Mouse (Mus musculus) cerebellum, adult 18-20 months (tissue): ENCODE measurements around the gene Ggt5.

ENCODE experiments used
- DNase-seq, 2 experiments: peaks; one replicate each; pipeline ENCODE4 v3.0.0; 2021

The Ggt5 gene

DNA sequence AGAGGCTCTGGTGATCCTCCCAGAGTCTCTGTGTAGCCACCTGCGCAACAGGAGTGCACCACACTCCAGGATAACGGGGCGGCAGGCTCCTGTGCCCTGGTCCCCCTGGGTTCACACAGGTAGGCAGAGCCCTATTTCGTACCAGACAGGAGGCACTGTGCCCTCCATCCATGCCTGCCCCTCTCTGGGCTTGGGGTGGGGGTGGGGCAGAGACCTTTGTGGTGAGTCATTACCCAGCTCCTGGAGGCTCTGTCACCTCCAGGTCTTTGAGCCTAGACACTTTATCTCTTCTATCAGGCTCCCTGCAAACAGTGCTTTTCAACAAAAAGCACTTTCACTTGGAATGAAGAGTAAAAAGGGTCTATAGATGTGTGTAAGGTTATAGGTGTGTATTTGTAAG lies 20.3 kb upstream of the Ggt5 start:
- no peak for DNase-seq

DNA sequence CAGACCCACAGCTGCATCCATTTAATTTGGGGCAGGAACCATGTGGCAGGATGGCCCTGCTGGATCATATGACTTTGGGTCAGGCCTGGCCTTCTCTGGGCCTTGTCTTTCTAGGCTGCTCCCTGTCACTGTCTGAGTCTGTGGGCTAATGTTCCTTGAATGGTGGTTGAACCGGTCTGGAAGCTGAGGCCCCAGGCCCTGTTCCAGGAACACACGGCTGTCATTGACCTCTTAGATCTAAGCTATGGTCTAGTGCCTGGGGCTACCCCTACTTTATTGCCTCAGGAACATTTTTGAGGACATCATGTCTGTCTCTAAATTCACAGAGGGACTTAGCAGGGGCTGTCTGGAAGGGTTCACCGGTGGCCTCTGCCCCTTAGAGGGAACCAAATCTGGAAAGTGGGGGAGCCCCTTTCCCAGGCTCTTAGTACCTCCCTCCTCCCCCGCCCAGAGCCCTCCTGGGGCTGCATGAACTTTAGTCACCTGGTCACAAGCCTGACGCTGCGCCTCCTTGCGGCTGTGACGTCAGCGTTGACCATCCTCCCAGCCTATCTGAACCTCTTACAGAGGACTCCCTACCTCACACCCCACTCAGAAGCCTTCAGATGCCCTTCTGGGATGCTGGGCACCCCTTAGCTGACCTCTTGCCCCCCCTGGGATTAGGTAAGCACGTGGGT lies 18.0 kb upstream of the Ggt5 start:
- no peak for DNase-seq

DNA sequence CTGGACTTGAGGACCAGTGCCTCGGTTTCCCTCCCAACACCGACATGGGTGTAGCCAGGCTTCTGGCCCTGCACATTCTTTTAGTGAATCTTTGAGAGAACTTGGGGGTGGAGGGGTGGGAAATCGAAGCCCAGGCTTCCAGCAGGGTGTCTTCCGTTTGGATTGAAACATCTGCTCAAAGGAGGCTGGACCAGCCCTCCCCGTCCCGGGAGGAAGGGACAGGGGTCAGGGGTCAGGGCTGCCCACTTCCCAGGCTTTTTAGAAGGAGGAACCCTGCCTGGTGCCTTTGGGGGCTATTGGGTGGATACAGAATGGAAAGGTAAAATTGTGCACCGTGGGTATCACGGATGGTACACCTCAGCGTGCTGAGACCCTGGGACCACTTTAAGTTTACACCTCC lies 17.2 kb upstream of the Ggt5 start:
- DNase-seq: no peak

DNA sequence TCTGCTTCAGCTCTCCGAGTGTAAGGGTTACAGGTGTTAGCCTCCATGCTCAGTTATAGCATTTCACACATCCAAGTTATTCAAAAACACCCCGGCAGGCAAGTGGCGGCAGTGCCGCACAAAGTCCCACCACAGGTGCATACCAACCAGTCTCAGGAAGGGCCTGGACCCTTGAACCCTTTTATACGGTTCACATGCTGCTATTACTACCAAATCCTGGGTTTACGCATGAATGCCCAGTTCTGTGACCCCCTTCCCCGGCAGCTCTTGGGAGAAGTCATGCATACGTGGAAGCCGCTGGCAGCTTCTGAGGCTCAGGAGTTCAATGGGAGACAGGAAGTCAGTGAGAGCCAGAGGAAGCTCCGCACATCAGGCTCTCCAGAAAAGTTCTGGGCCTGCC lies 16.0 kb upstream of the Ggt5 start:
- DNase-seq: no peak

DNA sequence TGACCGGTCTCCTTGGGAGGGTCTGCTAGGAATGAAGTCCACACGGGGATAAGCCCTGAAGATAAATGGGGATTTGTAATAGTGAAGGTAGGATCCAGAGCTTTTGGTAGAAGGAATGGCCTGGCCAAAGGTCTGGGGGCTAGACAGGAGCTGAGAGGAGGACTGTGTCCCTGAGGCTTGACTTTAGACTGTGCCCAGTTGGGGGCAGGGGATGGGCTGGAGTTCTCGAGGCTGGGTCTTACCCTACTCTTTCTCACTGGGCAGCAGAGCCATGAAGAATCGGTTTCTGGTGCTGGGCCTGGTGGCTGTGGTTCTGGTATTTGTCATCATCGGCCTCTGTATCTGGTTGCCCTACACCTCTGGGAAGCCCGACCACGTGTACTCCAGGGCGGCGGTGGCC lies 15.2 kb upstream of the Ggt5 start:
- no peak for DNase-seq

DNA sequence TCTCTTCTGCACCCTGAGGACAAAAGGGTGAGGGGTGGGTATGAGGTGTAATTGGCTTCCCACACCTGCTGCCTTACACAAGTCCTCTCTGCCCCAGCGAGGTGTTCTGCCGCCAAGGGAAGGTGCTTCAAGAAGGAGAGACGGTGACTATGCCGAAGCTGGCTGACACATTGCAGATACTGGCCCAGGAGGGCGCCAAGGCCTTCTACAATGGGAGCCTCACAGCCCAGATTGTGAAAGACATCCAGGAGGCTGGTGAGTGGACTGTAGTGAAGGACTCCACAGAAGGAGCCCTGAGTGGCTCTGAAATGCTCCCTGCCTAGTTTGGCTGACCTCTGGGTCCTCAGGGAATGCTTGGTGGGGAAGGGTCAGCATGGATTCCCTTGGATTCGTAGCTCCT lies 10.0 kb upstream of the Ggt5 start:
- DNase-seq: no peak

DNA sequence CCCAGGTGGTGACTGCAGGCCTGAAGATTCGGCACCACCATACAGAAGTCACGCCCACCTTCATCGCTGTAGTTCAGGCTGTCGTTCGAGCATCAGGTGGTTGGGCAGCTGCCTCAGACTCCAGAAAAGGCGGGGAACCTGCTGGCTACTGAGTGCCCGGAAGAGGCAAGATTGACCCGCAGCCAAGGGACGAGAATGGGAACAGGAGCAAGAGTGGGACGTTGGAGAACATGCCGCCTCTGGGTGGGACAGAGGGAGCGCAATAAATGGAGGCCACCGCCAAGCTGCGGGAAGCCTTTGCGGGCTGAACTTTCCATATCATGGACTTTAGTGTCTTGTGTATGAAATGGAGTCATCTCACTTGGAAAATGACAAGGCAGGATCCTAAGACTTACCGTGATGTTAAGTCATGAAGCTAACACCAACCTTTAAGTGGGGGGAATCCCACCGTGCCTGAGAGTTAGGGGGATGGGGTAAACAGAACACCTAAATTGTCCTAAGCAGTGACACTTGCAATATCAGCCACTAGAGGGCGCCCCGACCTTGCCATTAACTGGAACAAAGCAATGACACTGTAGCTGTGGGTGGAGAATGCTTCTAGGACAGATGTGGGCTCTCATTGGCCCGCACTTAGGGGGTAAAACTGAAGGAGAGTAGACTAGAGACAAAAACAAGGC lies 3.1 kb upstream of the Ggt5 start:
- DNase-seq: peak; percentile 83 to 91

- no peak for DNase-seq
These were observed 2.6 kb upstream of the Ggt5 start for GRCm38 (mm10) chr10:75586553-75586879.

DNA sequence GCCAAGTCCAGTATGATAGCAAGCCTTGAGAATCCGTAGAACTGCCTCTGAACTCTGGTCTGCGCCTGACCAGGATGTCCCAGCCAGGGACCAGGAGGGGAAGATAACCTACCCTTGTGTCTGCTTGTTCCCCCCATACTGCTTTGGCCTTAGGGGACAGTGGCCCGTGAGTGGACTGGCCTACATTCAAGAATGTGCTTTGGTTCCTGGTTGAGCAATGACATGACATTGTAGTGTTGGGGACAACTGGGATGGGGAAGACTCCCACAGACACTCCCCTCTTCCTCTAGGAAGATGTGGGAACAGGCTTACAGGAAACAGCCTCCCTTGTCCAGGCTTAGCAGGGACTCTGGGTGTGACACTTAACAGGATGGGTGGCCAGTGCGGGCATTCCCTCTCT lies 1.4 kb upstream of the Ggt5 start:
- no peak for DNase-seq

DNA sequence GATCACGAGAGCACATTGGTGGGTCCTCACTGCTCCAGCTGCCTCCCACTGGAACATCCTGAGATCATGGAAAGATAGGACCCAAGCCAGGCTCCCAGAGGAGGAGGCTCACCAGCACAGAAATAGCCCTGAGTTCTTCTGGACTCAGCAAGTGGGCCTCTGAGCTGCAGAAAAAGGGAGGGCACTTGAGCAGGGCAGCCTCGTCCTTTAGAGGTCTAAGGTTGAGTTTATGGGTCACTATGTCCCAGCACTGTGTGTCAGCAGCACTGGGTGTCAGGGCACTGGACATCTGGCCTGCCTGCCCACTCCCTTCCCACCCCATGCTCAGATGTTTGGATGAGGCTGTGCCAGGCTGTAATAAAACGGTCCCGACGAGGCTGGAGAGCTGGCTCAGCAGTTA lies 804 bp upstream of the Ggt5 start:
- DNase-seq: no peak

GRCm38 (mm10) chr10:75589651-75590050 lies 511 bp downstream of the Ggt5 start:
- no peak for DNase-seq

- no peak for DNase-seq
These were observed 2.2 kb downstream of the Ggt5 start for GRCm38 (mm10) chr10:75591211-75591894.

- no peak for DNase-seq
These were observed 3.4 kb downstream of the Ggt5 start for GRCm38 (mm10) chr10:75592585-75592984.

DNA sequence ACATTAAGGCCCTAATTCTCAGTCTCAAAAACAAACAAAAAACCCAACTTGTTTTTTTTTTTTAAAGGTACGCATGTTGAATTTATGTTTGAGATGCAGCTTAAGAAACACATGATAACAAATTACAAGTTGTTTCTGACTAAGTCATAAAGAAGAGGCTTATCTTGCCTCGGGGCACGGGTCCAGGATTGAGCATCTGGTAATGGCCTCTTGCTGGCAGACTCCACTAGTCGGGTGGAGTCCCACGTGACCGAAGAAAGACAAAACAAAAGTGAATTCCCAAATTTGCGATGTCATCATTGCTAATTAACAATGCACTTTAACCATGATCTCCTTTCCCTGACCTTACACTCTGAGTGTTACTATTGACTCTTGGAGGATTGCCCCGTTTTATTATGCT lies 6.8 kb downstream of the Ggt5 start:
- DNase-seq: peak; percentile 48 to 54

GRCm38 (mm10) chr10:75600189-75600730 lies 11.1 kb downstream of the Ggt5 start:
- DNase-seq: no peak

- DNase-seq: no peak
These were observed 16.2 kb downstream of the Ggt5 start for GRCm38 (mm10) chr10:75605162-75605846.

- no peak for DNase-seq
These were observed 18.1 kb downstream of the Ggt5 start for GRCm38 (mm10) chr10:75607253-75607652.

DNA sequence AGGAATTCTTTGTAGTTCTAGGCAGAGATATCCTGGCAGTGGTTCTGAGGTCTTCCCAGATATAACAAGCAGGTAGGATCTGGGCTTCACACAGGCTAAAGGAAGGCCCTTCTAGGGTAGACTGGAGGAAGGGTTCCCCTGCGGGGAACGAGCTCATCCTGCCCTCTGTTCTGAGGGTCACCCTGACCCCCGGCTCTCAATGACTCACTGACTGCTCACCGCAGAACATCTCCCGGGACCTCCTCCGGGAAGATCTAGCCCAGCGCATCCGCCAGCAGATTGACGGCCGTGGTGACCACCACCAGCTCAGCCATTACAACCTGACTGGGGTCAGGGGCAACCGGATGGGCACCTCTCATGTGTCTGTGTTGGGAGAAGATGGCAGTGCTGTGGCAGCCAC lies 19.8 kb downstream of the Ggt5 start:
- no peak for DNase-seq

DNA sequence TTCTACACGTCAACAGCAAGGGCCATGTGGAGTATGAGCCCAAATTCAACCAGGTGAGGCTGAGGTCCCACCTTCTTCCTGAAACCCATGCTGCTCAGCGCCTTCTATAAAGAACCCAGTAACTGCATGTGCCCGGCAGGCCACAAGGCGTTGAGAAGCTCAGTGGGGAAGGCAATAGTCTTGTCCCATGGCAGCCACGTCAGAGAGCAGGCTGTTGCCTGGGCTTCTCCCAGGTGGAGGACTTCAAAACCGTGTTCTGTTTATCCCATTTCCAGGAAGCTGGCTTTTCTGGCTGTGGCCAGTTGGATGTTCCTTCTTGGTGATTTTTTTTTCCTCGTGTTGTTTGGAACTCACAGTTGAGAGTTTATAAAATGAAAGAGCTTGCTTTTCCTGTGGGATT lies 21.3 kb downstream of the Ggt5 start:
- no peak for DNase-seq

DNA sequence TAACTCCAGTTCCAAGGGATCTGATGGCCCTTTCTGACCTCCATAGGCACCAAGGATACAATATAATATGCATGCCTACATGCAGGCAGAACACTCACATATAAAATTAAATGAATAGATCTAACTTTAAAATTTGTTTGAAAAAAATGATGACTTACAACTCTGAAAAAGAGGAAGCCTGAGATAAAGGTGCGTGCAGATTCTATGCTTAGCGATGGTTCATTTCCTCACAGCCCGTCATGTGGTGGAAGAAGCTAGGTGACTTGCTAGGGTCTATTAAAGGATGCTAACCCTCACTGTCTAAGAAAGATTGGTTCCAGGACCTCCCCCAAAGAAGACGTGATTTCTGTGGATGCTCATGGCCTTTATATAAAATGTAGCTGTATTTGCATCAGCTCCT lies 26.9 kb downstream of the Ggt5 start:
- no peak for DNase-seq

GRCm38 (mm10) chr10:75620818-75621217 lies 31.7 kb downstream of the Ggt5 start:
- no peak for DNase-seq

- DNase-seq: no peak
These were observed 36.8 kb downstream of the Ggt5 start for GRCm38 (mm10) chr10:75625920-75626319.

DNA sequence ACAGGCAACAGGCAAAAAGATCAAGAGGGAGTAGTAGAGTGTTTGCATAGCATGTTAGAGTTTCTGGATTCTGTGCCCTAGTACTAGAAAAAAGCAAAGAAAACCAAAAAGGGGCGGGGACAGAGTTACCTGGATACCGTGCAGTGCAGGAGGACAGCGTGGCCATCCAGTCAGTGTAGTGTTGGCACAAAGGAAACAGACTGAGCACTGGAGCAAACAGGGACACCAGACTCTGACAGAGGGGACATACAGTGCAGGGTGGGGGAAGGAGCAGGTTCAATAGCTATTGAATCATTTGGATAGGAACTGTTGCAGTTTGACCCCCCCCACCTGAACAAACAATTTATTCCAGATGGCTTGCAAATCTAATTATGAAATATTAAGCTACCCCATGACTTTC lies 37.9 kb downstream of the Ggt5 start:
- no peak for DNase-seq

- no peak for DNase-seq
These were observed 38.4 kb downstream of the Ggt5 start for GRCm38 (mm10) chr10:75627490-75627889.
